Mouse (Mus musculus): ENCODE data around the gene Zfyve28. TPM values are rescaled to one million over a fixed set of nuclear protein-coding genes. Genes with fewer than 3 reads are reported as not detected.

Zfyve28 gene
- polyA plus RNA-seq, 1 experiment from 2014 or later = 0.76 TPM

DNA sequence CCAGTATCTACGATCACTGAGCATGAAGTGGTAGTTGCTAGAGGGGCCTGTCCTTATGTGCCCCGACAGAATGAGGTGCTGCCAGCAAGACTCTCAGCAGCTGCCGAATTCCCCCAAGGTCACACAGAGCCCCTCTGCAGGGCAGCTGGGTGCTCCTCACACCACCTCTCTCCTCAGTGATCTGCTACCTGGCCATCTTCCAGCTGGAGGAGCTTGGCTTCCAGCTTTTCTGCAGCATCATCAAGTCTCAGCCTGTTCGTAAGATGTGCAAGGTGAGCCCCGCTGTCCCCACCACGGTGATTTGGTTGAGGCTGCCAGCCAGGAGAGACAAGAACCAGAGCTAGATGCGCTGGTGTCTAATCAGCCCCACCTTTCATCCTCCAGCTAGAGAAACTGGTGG lies 14.1 kb upstream of the Zfyve28 start:
- 89% methylated on average over 7 of the region's 7 CpGs for WGBS
- no peak overlapping the region for H3K27ac ChIP-seq
- H3K4me3 ChIP-seq = no peak overlapping the region
- no peaks in the 10 kb centered on the region for H3K27me3 ChIP-seq (ENCODE audit: low read depth, poor library complexity, severe bottlenecking)
- no peak for DNase-seq (ENCODE audit: low spot score)
- no peaks in the 10 kb centered on the region for H3K4me1 ChIP-seq
- H3K36me3 ChIP-seq = no peaks in the 10 kb centered on the region
- no peaks in the 10 kb centered on the region for H3K9me3 ChIP-seq (replicated peaks)

DNA sequence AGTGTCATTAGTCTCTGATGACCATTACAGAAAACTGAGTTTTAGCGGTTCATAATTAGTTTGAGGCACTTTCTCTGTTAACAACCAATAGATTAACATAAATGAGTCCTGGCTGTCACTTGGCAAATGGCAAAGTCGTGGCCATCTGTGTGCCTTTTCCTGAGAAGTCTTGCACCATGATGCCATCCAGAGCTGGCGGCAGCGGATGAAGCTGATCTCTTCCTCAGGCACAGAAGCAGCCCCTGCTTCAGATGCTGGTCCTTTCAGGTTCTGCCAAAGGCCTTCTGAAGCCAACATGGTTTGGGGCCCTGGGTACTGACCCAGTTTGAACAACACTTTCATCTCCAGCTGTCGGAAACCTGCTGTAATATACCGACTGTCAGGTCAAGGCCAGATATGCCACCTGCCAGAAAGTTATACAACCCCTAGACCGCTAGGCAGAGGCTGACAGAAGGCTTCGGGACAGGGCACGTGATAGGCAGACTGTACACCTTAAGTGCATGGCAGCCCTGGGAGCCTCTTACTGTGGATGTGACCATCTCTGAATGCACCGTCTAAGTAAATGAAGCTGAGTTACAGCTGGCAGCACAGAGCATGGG lies 10.8 kb upstream of the Zfyve28 start:
- Histone ChIP-seq H3K9me3 (replicated peaks) (no peaks in the 10 kb centered on the region), H3K4me3 (no peak overlapping the region), H3K27ac (no peak overlapping the region), H3K4me1 (no peaks in the 10 kb centered on the region), H3K27me3 (ENCODE audit: low read depth, poor library complexity, severe bottlenecking) (no peaks in the 10 kb centered on the region), H3K36me3 (no peaks in the 10 kb centered on the region)
- 87% methylated on average over 10 of the region's 10 CpGs for WGBS
- DNase-seq (ENCODE audit: low spot score) = no peak

- no peak for DNase-seq (ENCODE audit: low spot score)
- no peaks in the 10 kb centered on the region for H3K27me3 ChIP-seq (ENCODE audit: low read depth, poor library complexity, severe bottlenecking)
- no peak overlapping the region for H3K4me3 ChIP-seq
- H3K9me3 ChIP-seq (replicated peaks) = no peaks in the 10 kb centered on the region
- 56% methylated on average over 4 of the region's 4 CpGs for WGBS
- no peaks in the 10 kb centered on the region for H3K4me1 ChIP-seq
- no peak overlapping the region for H3K27ac ChIP-seq
- H3K36me3 ChIP-seq = no peaks in the 10 kb centered on the region
Observed at GRCm38 (mm10) chr5:34298061-34298460, 9.8 kb upstream of the Zfyve28 start.

GRCm38 (mm10) chr5:34295141-34295540 lies 6.9 kb upstream of the Zfyve28 start:
- Histone ChIP-seq H3K9me3 (replicated peaks) (no peaks in the 10 kb centered on the region), H3K27me3 (ENCODE audit: low read depth, poor library complexity, severe bottlenecking) (peaks cover 24% of the 10 kb centered on the region), H3K4me3 (no peak overlapping the region), H3K4me1 (no peaks in the 10 kb centered on the region), H3K27ac (no peak overlapping the region), H3K36me3 (no peaks in the 10 kb centered on the region)
- WGBS = 94% methylated on average over 2 of the region's 2 CpGs
- no peak for DNase-seq (ENCODE audit: low spot score)

DNA sequence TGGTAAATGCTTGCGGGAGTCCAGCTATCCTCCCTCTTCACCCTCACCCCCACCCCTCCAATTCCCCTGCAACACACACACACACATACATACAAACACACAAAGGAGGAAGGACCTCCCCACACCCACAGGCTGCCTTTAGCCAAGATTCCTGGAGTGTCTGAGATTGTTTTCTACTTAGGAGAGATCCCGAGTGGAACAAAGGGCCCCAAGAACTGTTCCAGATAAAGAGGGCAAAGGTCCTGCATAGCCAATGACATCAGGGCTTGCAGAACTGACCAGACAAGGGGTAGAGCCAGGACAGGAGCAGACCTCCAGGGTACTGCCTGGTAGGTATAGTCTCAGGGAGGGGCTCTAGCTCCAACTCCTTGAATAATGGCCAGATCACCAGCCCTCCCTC lies 6.4 kb upstream of the Zfyve28 start:
- H3K27ac ChIP-seq = no peak overlapping the region
- no peak overlapping the region for H3K4me3 ChIP-seq
- WGBS = 54% methylated on average over 2 of the region's 2 CpGs
- no peaks in the 10 kb centered on the region for H3K9me3 ChIP-seq (replicated peaks)
- H3K4me1 ChIP-seq = no peaks in the 10 kb centered on the region
- H3K27me3 ChIP-seq (ENCODE audit: low read depth, poor library complexity, severe bottlenecking) = peaks cover 29% of the 10 kb centered on the region
- H3K36me3 ChIP-seq = no peaks in the 10 kb centered on the region
- DNase-seq (ENCODE audit: low spot score) = no peak

- 75% methylated on average over 6 of the region's 6 CpGs for WGBS
Observed at GRCm38 (mm10) chr5:34293363-34293762, 5.1 kb upstream of the Zfyve28 start.

GRCm38 (mm10) chr5:34289286-34289685 lies 1.0 kb upstream of the Zfyve28 start:
- Histone ChIP-seq H3K4me3 (no peak overlapping the region), H3K4me1 (peaks cover 31% of the 10 kb centered on the region), H3K27me3 (ENCODE audit: low read depth, poor library complexity, severe bottlenecking) (peaks cover 83% of the 10 kb centered on the region), H3K9me3 (replicated peaks) (no peaks in the 10 kb centered on the region), H3K27ac (no peak overlapping the region), H3K36me3 (no peaks in the 10 kb centered on the region)
- WGBS = 66% methylated on average over 2 of the region's 2 CpGs
- no peak for DNase-seq (ENCODE audit: low spot score)

More at GRCm38 (mm10) chr5:34293363-34293762, 5.1 kb upstream of the Zfyve28 start:
- Histone ChIP-seq H3K27me3 (ENCODE audit: low read depth, poor library complexity, severe bottlenecking) (peaks cover 42% of the 10 kb centered on the region), H3K9me3 (replicated peaks) (no peaks in the 10 kb centered on the region), H3K27ac (no peak overlapping the region), H3K36me3 (no peaks in the 10 kb centered on the region), H3K4me3 (no peak overlapping the region), H3K4me1 (peaks cover 7% of the 10 kb centered on the region)
- no peak for DNase-seq (ENCODE audit: low spot score)

DNA sequence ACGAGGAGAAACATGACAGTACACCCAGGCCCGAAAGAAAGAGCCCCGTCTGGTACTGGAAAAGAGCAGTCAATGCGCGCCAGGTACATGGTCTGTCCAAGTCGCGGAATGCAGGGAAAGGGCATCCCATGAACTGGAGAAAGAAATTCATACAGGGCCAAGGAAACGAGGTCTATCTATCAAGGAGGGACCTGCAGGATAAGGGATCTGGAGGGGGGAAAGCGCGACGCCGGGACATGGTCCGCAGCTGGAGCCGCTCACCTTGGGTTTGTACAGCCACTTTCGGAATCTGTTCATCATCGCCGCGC lies 457 bp downstream of the Zfyve28 start:
- DNase-seq (ENCODE audit: low spot score) = no peak
- Histone ChIP-seq H3K36me3 (no peaks in the 10 kb centered on the region), H3K4me3 (peak overlapping the region; percentile 72), H3K9me3 (replicated peaks) (no peaks in the 10 kb centered on the region), H3K27ac (0 out of 2 replicates have a peak overlapping the region, but pooled peaks have one; percentile 56), H3K27me3 (ENCODE audit: low read depth, poor library complexity, severe bottlenecking) (peaks cover 97% of the 10 kb centered on the region), H3K4me1 (peaks cover 36% of the 10 kb centered on the region)
- WGBS = 1% methylated on average over 18 of the region's 18 CpGs

DNA sequence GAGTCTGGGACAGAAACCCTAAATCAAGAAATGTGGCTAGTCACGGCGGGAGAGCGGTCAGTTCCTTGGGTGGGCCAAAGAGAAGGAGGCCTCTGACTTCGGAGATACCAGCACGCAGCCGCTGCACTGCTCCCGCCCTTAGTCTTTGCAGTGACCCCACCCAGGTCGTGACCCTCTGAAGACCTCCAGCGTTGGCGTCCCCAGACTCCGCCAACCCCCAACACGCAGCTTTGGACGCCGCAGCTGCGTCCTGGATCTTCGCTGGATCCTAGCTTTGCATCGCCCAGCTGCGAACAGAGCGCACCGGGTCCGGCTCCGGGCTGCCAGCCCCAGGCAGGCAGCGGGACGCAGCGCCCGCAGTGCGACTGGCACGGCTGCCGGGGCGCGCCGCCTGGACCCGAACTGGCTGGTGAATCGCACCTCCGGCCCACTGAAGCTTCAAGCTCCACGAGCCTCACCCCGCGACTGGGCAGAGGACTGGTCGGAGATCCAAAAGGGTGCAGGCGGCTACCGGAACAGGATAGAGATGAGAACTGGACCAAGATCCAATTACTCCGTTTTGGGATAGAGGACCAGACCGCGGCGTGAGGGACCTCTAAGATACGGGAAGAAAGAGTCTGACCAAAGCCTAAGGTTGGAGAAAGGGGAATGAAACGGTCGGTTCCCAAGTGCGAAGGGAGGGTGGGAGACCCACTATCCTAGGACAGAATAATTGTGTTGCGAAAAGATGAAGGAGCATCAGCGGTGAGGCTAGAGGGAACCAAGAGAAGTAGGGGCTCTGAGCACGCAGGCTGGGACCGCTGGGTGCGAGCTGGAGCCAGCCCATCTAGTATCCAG lies 1.0 kb downstream of the Zfyve28 start:
- peaks cover 97% of the 10 kb centered on the region for H3K27me3 ChIP-seq (ENCODE audit: low read depth, poor library complexity, severe bottlenecking)
- under 1% methylated on average over 54 of the region's 54 CpGs for WGBS
- peak overlapping the region; percentile 72 for H3K4me3 ChIP-seq
- H3K27ac ChIP-seq = no peak overlapping the region
- no peaks in the 10 kb centered on the region for H3K9me3 ChIP-seq (replicated peaks)
- H3K36me3 ChIP-seq = no peaks in the 10 kb centered on the region
- H3K4me1 ChIP-seq = peaks cover 37% of the 10 kb centered on the region
- peak; percentile 55 for DNase-seq (ENCODE audit: low spot score)

GRCm38 (mm10) chr5:34286516-34286915 lies 1.7 kb downstream of the Zfyve28 start:
- no peaks in the 10 kb centered on the region for H3K9me3 ChIP-seq (replicated peaks)
- peak; percentile 37 for DNase-seq (ENCODE audit: low spot score)
- H3K27ac ChIP-seq = no peak overlapping the region
- H3K27me3 ChIP-seq (ENCODE audit: low read depth, poor library complexity, severe bottlenecking) = peaks cover 95% of the 10 kb centered on the region
- H3K4me3 ChIP-seq = peak overlapping the region; percentile 72
- WGBS = 5% methylated on average over 11 of the region's 11 CpGs
- H3K4me1 ChIP-seq = peaks cover 37% of the 10 kb centered on the region
- H3K36me3 ChIP-seq = no peaks in the 10 kb centered on the region

GRCm38 (mm10) chr5:34285285-34285684 lies 3.0 kb downstream of the Zfyve28 start:
- Histone ChIP-seq H3K27ac (no peak overlapping the region), H3K4me3 (no peak overlapping the region), H3K27me3 (ENCODE audit: low read depth, poor library complexity, severe bottlenecking) (peaks cover 83% of the 10 kb centered on the region), H3K36me3 (no peaks in the 10 kb centered on the region), H3K9me3 (replicated peaks) (no peaks in the 10 kb centered on the region), H3K4me1 (peaks cover 37% of the 10 kb centered on the region)
- WGBS = 89% methylated on average over 2 of the region's 2 CpGs
- DNase-seq (ENCODE audit: low spot score) = no peak

- Histone ChIP-seq H3K4me3 (no peak overlapping the region), H3K27ac (no peak overlapping the region), H3K27me3 (ENCODE audit: low read depth, poor library complexity, severe bottlenecking) (peaks cover 73% of the 10 kb centered on the region), H3K4me1 (peaks cover 37% of the 10 kb centered on the region), H3K9me3 (replicated peaks) (no peaks in the 10 kb centered on the region), H3K36me3 (no peaks in the 10 kb centered on the region)
- no peak for DNase-seq (ENCODE audit: low spot score)
- 41% methylated on average over 3 of the region's 3 CpGs for WGBS
Observed at GRCm38 (mm10) chr5:34284156-34284750, 4.0 kb downstream of the Zfyve28 start.

DNA sequence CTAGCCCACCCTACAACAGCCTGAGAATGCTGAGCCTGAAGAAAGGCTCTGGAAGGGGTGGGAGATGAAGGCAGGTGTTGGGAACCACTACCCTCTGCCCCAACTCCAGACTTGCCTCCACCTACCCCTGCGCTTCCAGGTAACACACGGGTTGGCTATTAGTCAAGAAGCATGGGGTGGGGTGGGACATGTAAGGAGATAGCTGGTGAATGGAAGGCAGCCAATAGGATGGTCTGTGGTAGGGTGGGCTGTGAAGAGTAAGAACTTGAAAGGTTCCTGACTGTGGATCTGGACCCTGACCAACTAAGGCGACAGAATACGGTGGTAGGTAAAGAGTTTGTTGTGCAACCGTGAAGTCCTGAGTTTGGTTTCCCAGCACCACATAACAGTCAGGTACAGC lies 4.9 kb downstream of the Zfyve28 start:
- H3K9me3 ChIP-seq (replicated peaks) = no peaks in the 10 kb centered on the region
- no peak overlapping the region for H3K4me3 ChIP-seq
- H3K36me3 ChIP-seq = no peaks in the 10 kb centered on the region
- H3K27ac ChIP-seq = no peak overlapping the region
- H3K4me1 ChIP-seq = peaks cover 29% of the 10 kb centered on the region
- no peak for DNase-seq (ENCODE audit: low spot score)
- H3K27me3 ChIP-seq (ENCODE audit: low read depth, poor library complexity, severe bottlenecking) = peaks cover 64% of the 10 kb centered on the region
- WGBS = 89% methylated on average over 5 of the region's 5 CpGs
